Mouse (Mus musculus) left cerebral cortex, adult 18-20 months (tissue): ENCODE measurements around the gene Acrbp. TPM values are rescaled to one million over a fixed set of nuclear protein-coding genes. Genes with fewer than 3 reads are reported as not detected.

ENCODE experiments used
- DNase-seq, 2 experiments: peaks; one replicate each; pipeline ENCODE4 v3.0.0; 2021 to 2022; ENCODE audit warnings: low spot score in 2 of 2, mixed read lengths in 1 of 2
- total RNA-seq, 2 experiments: library from RNA; stranded (reverse); gene quantifications; 2 replicates each; pipeline ENCODE4 v1.2.3; 2021

Gene Acrbp
- total RNA-seq, 2 experiments from 2014 or later = 11.2 to 14.5 TPM

GRCm38 (mm10) chr6:125067571-125067995 lies 18.1 kb downstream of the Acrbp start, which contains the start of gene Lpar5:
TSS of gene Lpar5 (plus strand) at chr6:125067920.
- no peak for DNase-seq

DNA sequence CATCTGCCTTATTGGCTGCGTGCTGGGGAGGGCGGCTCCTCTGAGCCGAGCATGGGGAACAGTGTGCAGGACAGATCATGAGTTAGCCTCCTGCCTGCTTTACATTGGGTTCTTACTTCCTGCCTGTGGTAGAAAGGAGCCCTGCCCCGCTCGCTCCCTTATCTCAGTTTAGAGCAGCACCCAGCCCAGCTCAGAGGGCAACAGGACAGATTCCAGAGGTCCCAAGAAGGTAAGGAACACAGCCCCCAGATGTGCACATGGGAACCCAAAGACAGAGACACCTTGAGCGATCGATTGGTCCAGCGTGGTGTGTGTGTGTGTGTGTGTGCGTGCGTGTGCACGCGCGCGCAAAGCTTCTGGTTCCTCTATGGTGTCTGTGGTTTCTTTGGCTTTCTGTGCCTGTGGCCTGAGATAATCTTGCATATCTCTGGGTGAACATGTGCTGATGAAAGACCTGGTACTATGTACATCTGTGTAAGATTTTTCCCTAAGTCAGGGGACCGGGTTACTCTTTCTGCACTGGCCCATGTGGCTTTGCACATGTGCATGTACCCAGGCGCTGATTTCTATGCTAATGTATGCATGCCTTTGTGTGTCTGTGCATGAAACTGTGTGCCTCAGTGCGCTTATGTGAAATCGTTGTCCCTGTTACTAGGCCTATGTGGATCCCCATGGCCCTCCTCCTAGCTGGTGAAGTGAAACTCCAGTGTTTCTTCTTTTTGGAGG lies 21.8 kb downstream of the Acrbp start:
- DNase-seq = no peak

- peak; percentile 35 to 68 for DNase-seq
Measured at GRCm38 (mm10) chr6:125071896-125072279, 22.4 kb downstream of the Acrbp start.

- no peak for DNase-seq
Measured at GRCm38 (mm10) chr6:125073825-125074224, 24.3 kb downstream of the Acrbp start.

DNA sequence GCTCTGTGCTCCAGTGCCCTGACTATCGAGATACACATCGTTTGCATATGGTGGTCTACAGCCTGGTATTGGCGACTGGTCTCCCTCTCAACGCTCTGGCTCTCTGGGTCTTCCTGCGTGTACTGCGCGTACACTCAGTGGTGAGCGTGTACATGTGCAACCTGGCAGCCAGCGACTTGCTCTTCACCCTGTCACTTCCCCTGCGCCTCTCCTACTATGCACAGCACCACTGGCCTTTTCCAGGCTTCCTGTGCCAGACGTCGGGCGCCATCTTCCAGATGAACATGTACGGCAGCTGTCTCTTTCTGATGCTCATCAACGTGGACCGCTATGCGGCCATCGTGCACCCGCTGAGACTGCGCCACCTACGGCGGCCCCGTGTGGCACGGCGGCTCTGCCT lies 31.9 kb downstream of the Acrbp start:
- DNase-seq = no peak

DNA sequence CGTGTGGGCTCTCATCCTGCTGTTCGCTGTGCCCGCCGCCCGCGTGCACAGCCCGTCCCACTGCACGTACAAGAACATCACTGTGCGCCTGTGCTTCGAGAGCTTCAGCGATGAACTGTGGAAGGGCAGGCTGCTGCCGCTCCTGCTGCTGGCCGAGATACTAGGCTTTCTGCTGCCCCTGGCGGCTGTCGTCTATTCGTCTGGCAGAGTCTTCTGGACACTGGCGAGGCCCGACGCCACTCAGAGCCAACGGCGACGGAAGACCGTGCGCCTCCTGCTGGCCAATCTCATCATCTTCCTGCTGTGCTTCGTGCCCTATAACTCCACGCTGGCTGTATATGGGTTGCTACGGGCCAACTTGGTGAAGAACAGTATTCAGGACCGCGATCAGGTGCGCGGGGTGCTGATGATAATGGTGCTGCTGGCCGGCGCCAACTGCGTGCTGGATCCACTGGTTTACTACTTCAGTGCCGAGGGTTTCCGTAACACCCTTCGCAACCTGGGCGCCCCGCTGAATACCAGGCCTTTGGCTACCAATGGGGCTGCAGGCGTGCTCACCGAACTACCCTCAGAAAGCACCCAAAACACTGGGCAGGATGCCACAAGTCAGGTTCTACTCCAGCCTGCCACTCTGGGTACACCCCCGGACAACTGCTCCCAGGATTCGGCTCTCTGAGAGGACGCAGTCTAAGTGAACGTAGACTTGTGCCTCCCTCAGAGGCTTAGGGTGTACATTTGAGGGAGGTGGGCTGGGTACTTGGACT lies 32.5 kb downstream of the Acrbp start:
- peak; percentile 80 for DNase-seq

DNA sequence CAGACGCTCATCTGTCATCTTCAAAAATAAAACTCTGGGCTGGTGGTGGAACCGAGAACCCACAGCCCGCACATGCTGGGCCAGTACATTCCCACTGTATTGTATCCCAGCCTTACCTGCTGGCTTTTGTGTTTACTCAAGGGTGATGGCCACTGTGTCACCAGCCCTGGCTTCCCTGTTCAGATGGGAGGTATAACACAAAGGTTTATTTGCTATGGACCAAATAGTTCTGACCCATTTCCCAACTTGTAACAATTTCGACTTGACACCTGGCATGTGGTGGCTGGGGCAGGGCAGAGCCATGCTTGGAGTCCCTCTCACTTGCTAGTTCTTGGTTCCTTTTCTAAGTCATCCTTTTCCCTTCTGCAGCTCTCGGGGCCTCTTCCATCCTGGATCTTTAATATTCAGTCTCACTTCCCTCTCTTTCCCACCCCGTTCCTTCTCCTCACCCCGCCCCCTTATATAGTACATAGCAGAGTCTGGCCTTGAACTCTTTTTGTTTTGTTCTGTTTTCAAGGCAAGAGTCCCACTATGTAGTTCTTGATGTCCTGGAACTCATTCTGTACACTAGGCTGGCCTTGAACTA lies 33.4 kb downstream of the Acrbp start:
- no peak for DNase-seq

GRCm38 (mm10) chr6:125084424-125084823 lies 34.9 kb downstream of the Acrbp start:
- peak; percentile 57 to 64 for DNase-seq

DNA sequence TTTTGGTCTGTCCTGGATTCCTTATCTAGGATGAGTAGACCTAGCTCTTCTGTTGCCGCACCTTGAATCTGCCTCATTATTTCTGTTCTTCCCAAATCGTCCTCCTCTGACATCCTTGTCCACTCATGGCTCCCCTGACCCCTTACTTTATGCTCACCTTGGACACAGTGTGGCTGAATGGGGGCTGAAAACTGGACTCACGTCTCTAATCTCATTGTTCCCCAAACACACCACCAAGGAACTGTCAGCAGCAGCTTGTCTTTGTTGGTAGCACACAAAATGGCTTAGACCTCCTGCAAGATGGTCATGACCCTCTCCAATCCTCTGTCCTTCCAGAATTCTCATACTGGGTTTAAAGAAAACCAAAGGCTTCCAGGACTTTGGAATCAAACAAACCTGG lies 38.4 kb downstream of the Acrbp start:
- no peak for DNase-seq

GRCm38 (mm10) chr6:125088561-125089321 lies 39.3 kb downstream of the Acrbp start:
- DNase-seq = peak; percentile 57 to 64

DNA sequence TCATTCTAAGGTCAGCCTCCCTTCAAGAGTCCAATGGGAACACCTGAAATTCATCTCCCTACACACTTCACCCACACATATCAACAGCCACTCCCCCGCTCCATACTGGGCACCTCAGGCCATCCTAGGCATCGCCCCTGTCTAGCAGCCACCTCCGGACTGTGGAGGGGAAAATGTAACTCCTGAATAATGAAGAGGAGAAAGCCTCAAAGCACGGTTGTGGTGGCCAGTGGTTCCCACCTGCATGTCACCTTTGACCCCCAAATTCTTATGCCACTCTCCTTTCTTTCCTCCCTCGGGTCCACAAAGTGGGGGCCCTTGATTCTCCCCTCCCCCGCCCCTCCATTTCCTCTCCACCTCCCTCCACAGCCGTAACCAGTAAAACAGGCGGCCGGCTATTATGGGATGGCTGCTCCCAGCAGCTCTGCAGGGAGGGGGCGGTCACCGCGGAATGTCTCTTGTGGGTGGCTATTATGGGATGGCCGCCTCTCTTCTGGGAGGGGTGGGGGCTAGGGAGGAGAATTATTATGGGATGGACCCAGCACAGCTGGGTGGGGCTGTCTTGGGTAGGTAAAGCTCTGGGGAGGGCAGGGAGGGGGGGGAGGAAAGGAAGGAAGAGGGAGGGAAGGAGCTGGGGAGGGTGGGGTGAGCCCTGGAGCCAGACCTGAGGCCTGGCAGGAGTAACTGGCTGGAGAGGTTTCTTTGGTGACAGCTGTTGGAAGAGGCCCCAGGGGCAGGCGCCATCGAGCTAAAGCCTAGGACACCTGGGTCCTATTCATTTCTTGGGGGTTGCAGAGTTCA lies 40.2 kb downstream of the Acrbp start:
- DNase-seq = peak; percentile 79 to 89

DNA sequence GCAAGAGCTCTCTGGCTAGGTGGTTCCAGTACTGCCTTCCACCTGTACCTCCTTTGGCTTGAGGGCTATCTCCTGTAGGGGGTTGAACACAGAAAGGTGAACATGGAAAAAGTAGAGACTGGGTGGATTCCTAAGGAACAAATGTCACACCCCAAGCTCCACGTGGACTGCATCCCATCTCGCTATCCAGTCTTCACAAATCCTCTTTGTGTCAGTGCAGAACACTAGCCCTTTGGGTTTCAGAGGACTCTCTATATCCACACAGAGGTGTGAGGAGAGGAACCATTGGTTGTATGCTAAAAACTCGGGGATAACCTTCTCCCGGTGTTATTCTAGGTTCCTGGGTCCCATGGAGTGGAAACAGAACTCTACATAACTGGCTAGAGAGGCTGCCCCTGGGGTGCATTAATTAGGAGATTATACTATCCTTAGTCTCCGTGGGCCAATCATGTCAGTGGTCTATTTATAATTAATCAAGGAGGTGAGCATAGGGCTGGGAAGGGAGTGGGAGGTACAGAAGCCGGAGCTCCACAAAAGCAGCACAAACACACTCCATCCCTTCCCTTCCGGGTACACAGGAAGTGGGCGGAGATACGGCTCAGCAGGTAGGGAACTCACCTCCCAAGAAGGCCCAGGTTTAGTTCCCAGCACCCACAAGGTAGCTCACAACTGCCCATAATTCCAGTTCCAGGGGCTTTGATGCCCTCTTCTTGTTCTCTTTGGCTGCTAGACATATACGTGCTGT lies 41.0 kb downstream of the Acrbp start:
- DNase-seq = no peak

DNA sequence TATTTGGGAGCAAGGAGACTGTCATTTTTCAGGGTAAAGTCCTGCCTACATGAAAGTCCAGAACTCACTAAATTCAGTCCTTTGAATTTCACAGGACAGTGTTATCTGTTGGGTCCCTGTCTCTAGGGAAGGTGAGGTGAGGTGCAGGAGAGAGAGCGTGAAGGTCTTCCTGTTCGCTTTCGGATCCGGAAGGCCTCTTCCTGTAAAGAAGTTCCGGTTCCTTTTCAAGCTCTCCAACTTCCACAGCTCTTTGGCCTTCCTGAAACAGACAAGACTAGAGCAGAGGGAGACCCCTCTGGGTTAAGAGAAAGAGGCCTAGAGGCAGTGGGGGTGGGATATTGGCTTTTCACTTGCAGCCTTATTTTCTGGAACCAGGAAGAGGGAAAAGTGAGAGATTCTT lies 42.9 kb downstream of the Acrbp start:
- no peak for DNase-seq

GRCm38 (mm10) chr6:125094843-125095242 lies 45.4 kb downstream of the Acrbp start:
- no peak for DNase-seq

DNA sequence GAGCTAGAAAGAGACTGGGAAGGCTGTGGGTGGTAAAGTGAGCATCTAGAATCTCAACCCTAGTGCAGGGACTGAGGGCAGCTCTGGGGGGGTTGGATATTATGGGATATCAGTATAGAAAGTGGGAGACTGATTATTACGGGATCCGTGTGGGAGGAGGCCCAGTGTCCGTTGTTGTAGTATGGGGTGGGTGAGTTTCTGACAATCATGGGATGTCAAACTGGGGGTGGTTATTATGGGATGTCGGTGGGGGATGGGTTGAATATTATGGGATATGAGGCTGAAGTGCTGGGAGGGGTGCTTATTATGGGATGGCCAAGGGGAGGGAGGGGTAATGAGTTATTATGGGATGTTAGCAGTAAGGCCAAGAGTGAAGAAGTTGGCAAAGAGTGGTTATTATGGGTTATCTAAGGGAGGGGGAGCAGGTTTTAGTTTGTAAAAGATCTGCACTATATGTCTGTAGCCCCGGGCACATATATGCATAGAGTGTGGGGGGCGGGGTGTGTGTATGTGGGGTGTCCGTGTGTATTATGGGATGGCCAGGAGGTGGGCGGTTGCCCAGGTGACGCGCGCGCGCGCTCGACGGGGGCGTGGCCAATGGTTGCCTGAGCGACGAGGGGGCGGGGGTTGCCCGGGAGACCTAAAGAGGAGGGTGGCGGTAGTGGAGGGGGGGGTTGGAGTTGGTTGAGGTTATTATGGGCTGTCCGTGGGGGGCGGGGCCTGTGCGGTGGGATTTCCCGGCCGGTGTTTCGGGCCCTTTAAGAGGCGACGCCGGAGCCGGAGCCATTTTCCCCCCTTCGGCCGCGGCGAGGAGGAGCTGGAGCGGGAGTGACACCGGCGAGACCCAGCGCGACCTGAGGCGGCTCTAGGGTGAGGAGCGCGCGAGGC lies 46.1 kb downstream of the Acrbp start, which contains the start of gene Chd4:
Gene Chd4, plus strand, starts transcription at position 591 of the 888 bp plus-strand sequence.
- DNase-seq = peak; percentile 94 to 95

DNA sequence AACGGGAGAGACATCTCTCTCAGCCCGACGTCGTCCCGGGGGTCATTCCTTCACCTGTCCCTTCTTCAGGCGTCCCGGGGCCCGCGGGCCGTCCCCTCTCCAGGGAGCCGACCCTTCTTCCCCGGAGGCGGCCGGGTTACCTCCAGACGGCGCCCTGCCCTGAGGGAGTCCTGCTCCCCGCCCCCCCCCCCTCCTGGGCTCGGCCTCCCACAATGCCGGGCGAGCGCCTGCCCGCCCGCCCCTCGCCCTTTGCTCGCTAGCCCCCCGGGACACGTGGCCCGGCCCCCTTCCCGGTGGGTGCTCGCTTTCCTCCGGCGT lies 46.7 kb downstream of the Acrbp start:
- DNase-seq = no peak

- peak; percentile 37 to 44 for DNase-seq
Measured at GRCm38 (mm10) chr6:125096597-125097345, 47.3 kb downstream of the Acrbp start.

- DNase-seq = no peak
Measured at GRCm38 (mm10) chr6:125097346-125097689, 47.8 kb downstream of the Acrbp start.
